Mouse (Mus musculus) neural tube, embryonic 13.5 days (tissue): ENCODE data around the gene Coa7. TPM values are rescaled to one million over a fixed set of nuclear protein-coding genes. Genes with fewer than 3 reads are reported as not detected.

Source experiments
- polyA plus RNA-seq: library from polyadenylated mRNA; unstranded; fragments of >200 nt; fragmentation: Nextera tagmentation; extraction: Ambion mirVana; gene quantifications from 2 replicates; pipeline ENCODE4 v1.2.1, GENCODE M21; 2015

Coa7 gene
- polyA plus RNA-seq, 1 experiment from 2014 or later = 46.8 TPM

Other genes starting within 250 kb of the Coa7 start
- gene Podn, start 231.7 kb upstream of the Coa7 start, polyA plus RNA-seq = 0.18 and 0.25 TPM in 2 replicates
- gene Scp2, start 183.1 kb upstream of the Coa7 start, polyA plus RNA-seq = 222 and 243 TPM in 2 replicates
- gene Echdc2, start 162.7 kb upstream of the Coa7 start, polyA plus RNA-seq = 8.3 and 9.8 TPM in 2 replicates
- not detected in 2 replicates for gene Zyg11a, start 110.1 kb upstream of the Coa7 start, polyA plus RNA-seq
- gene Zyg11b, start 27.0 kb upstream of the Coa7 start, polyA plus RNA-seq = 23.1 and 25.3 TPM in 2 replicates
- 4.0 and 4.1 TPM in 2 replicates for gene Shisal2a, start 55.2 kb downstream of the Coa7 start, polyA plus RNA-seq
- 36.5 and 40.7 TPM in 2 replicates for gene Gpx7, start 78.8 kb downstream of the Coa7 start, polyA plus RNA-seq
- 69.7 and 97.5 TPM in 2 replicates for gene Tut4, start 131.3 kb downstream of the Coa7 start, polyA plus RNA-seq